Mouse (Mus musculus) limb, embryonic 14.5 days (tissue): ENCODE measurements around the gene Wdr90. TPM values are rescaled to one million over a fixed set of nuclear protein-coding genes. Genes with fewer than 3 reads are reported as not detected.

Experiments
- ATAC-seq: fragments of 200-750 bp; cut with Nextera tagmentation; 2 replicates; pipeline ENCODE4 v1.8.0; 2017; ENCODE audit warnings: low read depth, moderate number of reproducible peaks, moderate TSS enrichment; ENCODE audit not compliant: low FRiP score
- DNase-seq: peaks from one replicate; pipeline ENCODE4 v3.0.0-alpha.2; 2015; ENCODE audit warnings: low spot score
- H3K27ac ChIP-seq: fragments of 300-500 bp; sonication (generic); replicated peaks from 2 replicates; pipeline ENCODE4 v1.5.1; 2014; ENCODE audit warnings: low read depth, mild to moderate bottlenecking, low read length, moderate library complexity, mixed read lengths
- H3K27me3 ChIP-seq: fragments of 300-500 bp; sonication (generic); 2 replicates; pipeline ENCODE4 v1.6.1; 2014; ENCODE audit warnings: low read length, mixed read lengths; ENCODE audit not compliant: control insufficient read depth, insufficient read depth
- H3K36me3 ChIP-seq: fragments of 300-500 bp; sonication (generic); 2 replicates; pipeline ENCODE4 v1.6.1; 2014; ENCODE audit warnings: mild to moderate bottlenecking, low read length, moderate library complexity, mixed read lengths; ENCODE audit not compliant: control insufficient read depth, insufficient read depth
- H3K4me1 ChIP-seq: fragments of 300-500 bp; sonication (generic); 2 replicates; pipeline ENCODE4 v1.6.1; 2014; ENCODE audit warnings: antibody characterized with exemption, low read length, mixed read lengths; ENCODE audit not compliant: control insufficient read depth, insufficient read depth
- H3K4me2 ChIP-seq: fragments of 300-500 bp; sonication (generic); replicated peaks from 2 replicates; pipeline ENCODE4 v1.6.1; 2014; ENCODE audit warnings: low read depth, mild to moderate bottlenecking, low read length, moderate library complexity; ENCODE audit not compliant: severe bottlenecking
- H3K4me3 ChIP-seq: fragments of 300-500 bp; sonication (generic); replicated peaks from 2 replicates; pipeline ENCODE4 v1.5.1; 2014; ENCODE audit warnings: low read length
- H3K9ac ChIP-seq: fragments of 300-500 bp; sonication (generic); 2 replicates; pipeline ENCODE4 v1.6.1; 2014; ENCODE audit warnings: mild to moderate bottlenecking, low read depth, low read length, moderate library complexity; ENCODE audit not compliant: severe bottlenecking
- H3K9me3 ChIP-seq: fragments of 300-500 bp; sonication (generic); 2 replicates; pipeline ENCODE4 v1.6.1; 2016; ENCODE audit warnings: low read length; ENCODE audit not compliant: control insufficient read depth
- POLR2A ChIP-seq: fragments of 200-500 bp; IDR thresholded peaks from 2 replicates; pipeline ENCODE4 v1.8.0; 2012; ENCODE audit warnings: inconsistent platforms, mild to moderate bottlenecking, moderate library complexity, borderline replicate concordance; ENCODE audit not compliant: insufficient read depth, insufficient read length; ENCODE audit errors: extremely low read depth
- WGBS: fragments of 180-500 bp; shearing (Covaris S2); extraction: QIAGEN DNeasy Blood & Tissue Kit; methylation state at CpG from one replicate; pipeline ENCODE4 v1.1.7; 2014; 5-methylcytosine and 5-hydroxymethylcytosine counted together
- polyA plus RNA-seq, 2 experiments: library from polyadenylated mRNA; depleted of rRNA in 1 of 2; stranded (reverse) in 1 of 2; unstranded in 1 of 2; fragments of >200 nt; fragmentation: Nextera tagmentation in 1 of 2; extraction: Ambion mirVana in 1 of 2; gene quantifications; 2 replicates each; pipeline versions ENCODE4 v1.2.1 to v1.2.3; 2012 to 2014

Gene Wdr90
- polyA plus RNA-seq, 2 experiments, result 18.1 to 68.0 TPM

DNA sequence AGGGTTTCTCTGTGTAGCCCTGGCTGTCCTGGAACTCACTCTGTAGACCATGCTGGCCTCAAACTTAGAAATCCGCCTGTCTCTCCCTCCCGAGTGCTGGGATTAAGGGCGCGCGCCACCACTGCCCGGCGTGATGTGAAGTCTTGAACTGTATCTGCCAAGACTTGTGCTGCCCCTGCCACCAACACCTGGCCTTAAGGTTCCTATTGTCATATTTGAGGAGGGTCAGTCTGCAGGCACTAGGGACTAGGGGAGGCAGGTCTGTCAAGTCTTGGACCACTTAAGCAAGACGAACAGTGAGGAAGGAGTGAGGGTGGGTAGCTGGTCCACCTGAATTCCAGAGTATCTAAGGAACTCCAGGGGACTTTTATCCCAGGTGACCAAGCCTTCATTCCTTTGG is 8.2 kb upstream of the Wdr90 start:
- no peaks in the 10 kb centered on the region for H3K36me3 ChIP-seq
- no peak overlapping the region for H3K9ac ChIP-seq
- peaks cover 12% of the 10 kb centered on the region for H3K4me1 ChIP-seq
- no peak overlapping the region for H3K4me2 ChIP-seq
- no peaks in the 10 kb centered on the region for H3K27me3 ChIP-seq
- no peak for DNase-seq
- H3K4me3 ChIP-seq, result no peak overlapping the region
- ATAC-seq, result no peak
- 98% methylated on average over 8 of the region's 8 CpGs for WGBS
- TF ChIP-seq POLR2A, result no peak
- no peak overlapping the region for H3K27ac ChIP-seq
- H3K9me3 ChIP-seq, result no peaks in the 10 kb centered on the region

DNA sequence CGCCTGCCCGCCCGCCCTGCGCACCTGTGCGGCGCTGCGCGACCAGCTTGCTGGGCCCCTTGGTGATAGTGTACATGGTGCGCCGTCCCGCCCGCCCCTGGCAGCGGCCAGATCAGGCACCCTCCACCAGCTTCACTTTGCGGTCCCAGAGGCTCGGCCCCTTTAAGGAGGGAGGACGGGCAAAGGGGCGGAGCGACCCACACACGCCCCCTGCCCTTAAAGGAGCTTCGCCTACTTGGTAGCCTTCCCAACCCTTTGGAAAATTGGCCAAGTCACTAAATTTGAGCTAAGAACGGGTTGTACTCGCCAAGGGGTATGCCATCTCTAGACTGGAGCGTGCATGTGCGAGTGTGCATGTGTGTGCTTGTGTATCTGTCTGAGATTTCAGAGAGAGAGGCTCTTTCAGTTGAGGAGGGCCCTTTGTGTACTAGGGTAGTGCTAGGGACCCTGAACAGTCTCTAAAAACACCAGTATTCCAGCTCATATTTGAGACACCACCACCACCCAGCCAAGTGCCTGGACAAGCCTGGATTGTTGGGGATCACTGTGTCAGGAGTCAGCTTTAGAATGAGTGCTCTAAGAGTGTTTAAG is 7.4 kb upstream of the Wdr90 start, which contains the start of gene Mcrip2:
Gene Mcrip2, minus strand, starts transcription at position 164 of the 591 bp plus-strand sequence.
- peak within 1 kb of the TSS; percentile 76 for H3K4me3 ChIP-seq
- H3K4me2 ChIP-seq, result peak within 1 kb of the TSS; percentile 97
- under 1% methylated on average over 24 of the region's 24 CpGs for WGBS
- no peaks in the 10 kb centered on the region for H3K36me3 ChIP-seq
- peak within 1 kb of the TSS; percentile 55 for H3K9ac ChIP-seq
- peaks cover 12% of the 10 kb centered on the region for H3K4me1 ChIP-seq
- ATAC-seq (peak; percentile 90), DNase-seq (peak; percentile 84)
- no peak for TF ChIP-seq POLR2A
- no peaks in the 10 kb centered on the region for H3K9me3 ChIP-seq
- H3K27me3 ChIP-seq, result no peaks in the 10 kb centered on the region
- H3K27ac ChIP-seq, result peak within 1 kb of the TSS; percentile 63

DNA sequence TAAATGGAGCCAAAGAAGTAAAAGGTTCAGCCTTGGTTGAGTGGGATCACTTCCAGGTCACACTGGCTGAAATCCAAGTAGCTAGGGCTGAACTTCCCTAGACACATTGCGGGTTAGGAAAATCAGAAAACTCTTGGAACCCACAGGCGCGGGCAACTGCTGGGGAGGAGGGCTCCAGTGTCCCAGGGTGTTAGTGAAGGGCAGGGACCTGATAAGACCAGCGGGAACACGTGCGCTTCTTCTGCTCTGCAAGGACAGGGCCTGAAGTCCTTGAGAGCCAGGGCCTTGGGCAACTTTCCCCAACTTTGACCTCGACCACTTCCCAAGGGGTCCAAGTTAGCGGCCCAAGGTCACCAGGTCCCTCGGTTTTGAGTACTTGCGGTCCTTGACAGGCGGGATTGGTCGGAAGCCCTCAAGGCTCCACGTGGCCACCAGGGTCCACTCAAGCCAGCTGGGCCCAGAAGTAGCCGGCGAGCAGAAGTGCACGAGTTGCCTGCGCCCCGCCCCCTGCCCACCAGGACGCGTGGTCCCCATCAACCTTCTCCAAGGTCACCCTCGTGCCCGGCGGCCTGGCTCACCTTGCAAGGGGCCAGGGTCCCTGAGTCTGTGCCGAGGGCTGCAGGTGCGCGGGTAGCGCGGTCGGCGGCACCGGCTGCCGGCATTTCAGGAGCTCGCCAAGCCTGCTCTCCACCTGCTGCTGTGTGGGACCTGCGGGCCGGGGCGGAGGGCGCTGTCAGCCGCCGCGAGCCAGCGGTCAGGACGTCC is 6.7 kb upstream of the Wdr90 start:
- Histone ChIP-seq H3K36me3 (no peaks in the 10 kb centered on the region), H3K9me3 (no peaks in the 10 kb centered on the region), H3K27me3 (no peaks in the 10 kb centered on the region), H3K9ac (peak overlapping the region; percentile 55), H3K27ac (no peak overlapping the region), H3K4me3 (peak overlapping the region; percentile 76), H3K4me2 (peak overlapping the region; percentile 97), H3K4me1 (peaks cover 12% of the 10 kb centered on the region)
- no peak for TF ChIP-seq POLR2A
- 2% methylated on average over 42 of the region's 42 CpGs for WGBS
- DNase-seq (no peak), ATAC-seq (peak; percentile 54)

DNA sequence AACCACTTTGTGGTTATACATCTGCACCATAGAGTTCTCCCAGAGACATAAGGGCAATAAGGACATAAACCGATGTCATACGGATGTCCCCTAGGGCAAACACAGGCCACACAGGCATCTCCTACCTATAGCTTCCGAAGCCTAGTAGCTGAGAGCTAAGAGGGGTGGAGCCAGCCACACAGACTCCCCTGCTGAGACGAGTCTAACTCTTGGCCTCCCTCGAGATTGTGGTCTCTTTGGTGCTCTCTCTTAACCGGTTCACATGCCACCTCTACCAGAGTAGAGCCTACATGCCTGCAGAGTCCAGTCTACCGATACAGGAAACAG is 6.2 kb upstream of the Wdr90 start:
- DNase-seq (no peak), ATAC-seq (no peak)
- Histone ChIP-seq H3K9me3 (no peaks in the 10 kb centered on the region), H3K27me3 (no peaks in the 10 kb centered on the region), H3K4me2 (peak overlapping the region; percentile 97), H3K4me1 (peaks cover 12% of the 10 kb centered on the region), H3K4me3 (peak overlapping the region; percentile 76), H3K36me3 (no peaks in the 10 kb centered on the region), H3K9ac (peak overlapping the region; percentile 55; the same call in 1 of the 2 replicates), H3K27ac (no peak overlapping the region)
- TF ChIP-seq POLR2A, result no peak
- WGBS, result 8% methylated on average over 7 of the region's 7 CpGs

DNA sequence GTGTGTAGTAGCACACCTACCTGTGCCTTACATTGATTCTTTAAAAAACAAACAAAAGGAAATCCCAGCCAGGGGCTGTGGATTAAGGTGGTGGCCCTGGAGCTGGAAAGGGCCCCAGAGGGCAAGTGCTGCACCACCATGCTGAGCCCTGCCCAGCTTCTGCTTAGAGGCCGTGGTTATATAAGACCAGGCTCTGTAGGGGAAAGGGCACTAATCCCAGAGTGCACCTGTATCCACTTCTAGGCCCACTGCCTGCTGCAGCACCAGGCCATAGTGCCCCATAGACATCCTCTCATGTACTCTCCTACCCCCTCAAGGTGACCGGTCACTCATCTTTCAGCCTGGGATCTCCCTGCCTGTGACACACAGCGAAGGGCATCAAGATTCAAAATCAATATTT is 4.9 kb upstream of the Wdr90 start:
- Histone ChIP-seq H3K4me2 (no peak overlapping the region), H3K36me3 (no peaks in the 10 kb centered on the region), H3K27me3 (no peaks in the 10 kb centered on the region), H3K27ac (no peak overlapping the region), H3K9me3 (no peaks in the 10 kb centered on the region), H3K9ac (no peak overlapping the region), H3K4me3 (no peak overlapping the region), H3K4me1 (peaks cover 16% of the 10 kb centered on the region)
- TF ChIP-seq POLR2A, result no peak
- WGBS, result 88% methylated on average over 3 of the region's 3 CpGs
- DNase-seq, result no peak
- no peak for ATAC-seq
